Mouse (Mus musculus) heart, postnatal 0 days (tissue): Measurements from ENCODE around the gene Mipol1.

ENCODE experiments used
- CTCF ChIP-seq: IDR thresholded peaks from 2 replicates; pipeline ENCODE4 v1.5.1; 2016; ENCODE audit warnings: antibody characterized with exemption, control low read depth, low read depth
- EP300 ChIP-seq: IDR thresholded peaks from 2 replicates; pipeline ENCODE4 v1.6.1; 2016; ENCODE audit warnings: antibody characterized with exemption, low read depth

DNA sequence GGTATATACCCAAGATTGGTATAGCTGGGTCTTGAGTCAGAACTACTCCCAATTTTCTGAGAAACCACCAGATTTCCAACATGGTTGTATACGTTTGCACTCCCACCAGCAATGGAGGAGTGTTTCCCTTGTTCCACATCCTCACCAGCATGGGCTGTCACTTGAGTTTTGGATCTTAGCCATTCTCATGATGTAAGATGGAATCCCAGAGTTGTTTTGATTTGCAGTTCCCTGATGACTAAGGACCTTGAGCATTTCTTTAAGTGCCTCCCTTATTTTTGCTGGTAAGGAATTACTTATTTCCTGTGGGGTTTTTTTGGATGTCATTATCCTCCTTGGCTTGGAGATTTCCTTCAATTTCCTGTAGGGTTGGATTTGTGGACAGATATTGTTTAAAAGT, 108.8 kb downstream of the Mipol1 start:
- TF ChIP-seq CTCF (no peak), EP300 (no peak)
